Comparison of ENCODE assay signal across 26 mouse cellular contexts in the genomic region with DNA sequence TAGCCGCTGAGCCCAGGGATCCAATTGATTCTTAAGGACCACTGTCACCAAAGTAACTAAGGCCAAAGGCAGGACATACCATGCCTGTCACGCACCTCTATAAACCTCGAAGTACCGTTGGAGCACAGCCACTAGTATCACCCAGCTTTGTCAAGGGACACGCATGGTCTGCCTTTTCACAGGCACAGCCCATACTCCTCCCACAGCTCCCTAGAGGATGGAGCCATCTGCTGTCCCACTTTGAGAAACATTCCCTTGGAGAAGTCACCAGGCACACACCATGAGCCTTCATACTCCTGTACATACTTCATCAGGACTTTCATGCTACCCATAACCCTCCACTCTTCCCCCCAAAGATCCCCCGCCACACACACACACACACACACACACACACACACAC. TPM values are rescaled to one million over a fixed set of nuclear protein-coding genes. Genes with fewer than 3 reads are reported as not detected.
DNase-seq lines count a peak whose midpoint lies in the region; ATAC-seq and TF ChIP-seq lines count a peak whose summit lies in the region.
"Had no signal": no experiment of that assay in that cellular context is flagged by ENCODE, and none has a peak within 500 bp of the region (broad histone marks: within the 10 kb centered on the region; RNA-seq: fewer than 3 reads in every experiment).

No protein-coding gene starts in this region.

- no peak overlapping the region for H3K4me3 ChIP-seq in left cerebral cortex, adult 2 months
- H3K4me3 ChIP-seq: embryonic facial prominence, embryonic 13.5 days; forebrain, embryonic 10.5 days; intestine, embryonic 15.5 days; limb, embryonic 13.5 days; liver, embryonic 12.5 days had no signal

- H3K27ac ChIP-seq in left cerebral cortex, adult 2 months = no peak overlapping the region
- H3K27ac ChIP-seq: embryonic facial prominence, embryonic 13.5 days; forebrain, embryonic 10.5 days; intestine, embryonic 15.5 days; kidney, postnatal 0 days; limb, embryonic 13.5 days; liver, embryonic 12.5 days had no signal

- DNase-seq in frontal cortex, postnatal 25 days (ENCODE audit: low spot score in 2 of 2) = no peak
- DNase-seq in left cerebral cortex, adult 2 months (ENCODE audit: extremely low spot score in 1 of 2, low spot score in 2 of 2) = peak; percentile 7 to 16
- no peak for DNase-seq in left cerebral cortex, postnatal 10 days (ENCODE audit: extremely low spot score in 1 of 2, low spot score in 2 of 2)
- DNase-seq in brain, adult 2 months (ENCODE audit: low read depth, low spot score) = peak; percentile 59
- peak; percentile 4 for DNase-seq in right cerebral cortex, postnatal 25 days
- DNase-seq in c-Kit-positive CD71-positive TER-119-positive erythroid progenitor cells, embryonic 14.5 days (ENCODE audit: low spot score) = no peak
- DNase-seq: adrenal gland, postnatal 14 days; cerebellum, adult 18-20 months; cerebellum, postnatal 10 days; forebrain, postnatal 0 days; gastrocnemius, postnatal 10 days; heart, postnatal 14 days; kidney, adult 8-10 months; kidney, postnatal 4 days; lung, postnatal 36 days; spleen, adult 18-20 months had no signal

- TF ChIP-seq CTCF in left cerebral cortex, adult 2 months (IDR thresholded peaks at IDR 0.05) = no peak

- intact Hi-C loops in left cerebral cortex, adult 2 months (cut with DNase I) = no loop called here
- intact Hi-C loops in left cerebral cortex, postnatal 10 days (cut with DNase I) = no loop called here

- peak; percentile 85 for ATAC-seq in frontal cortex, adult (ENCODE audit: low TSS enrichment)
- ATAC-seq: forebrain, postnatal 0 days; hindbrain, embryonic 16.5 days; intestine, embryonic 15.5 days; liver, embryonic 12.5 days; liver, postnatal 0 days; midbrain, embryonic 16.5 days had no signal

RNA-seq across cellular contexts. Expression of a gene that starts 12.9 kb away (rescaled TPM):
- 10 to 100 TPM; 51.3 to 52.0 TPM for total RNA-seq in left cerebral cortex, adult 2 months (2021)
- total RNA-seq in left cerebral cortex, postnatal 10 days (2021) = 10 to 100 TPM; 52.4 to 60.4 TPM

RNA-seq across cellular contexts. Expression of a gene that starts 13.0 kb away (rescaled TPM):
- total RNA-seq in left cerebral cortex, adult 2 months (2021) = 10 to 100 TPM in 1 of 2 experiments, 1 to 10 TPM in 1; 9.4 to 11.0 TPM
- total RNA-seq in left cerebral cortex, postnatal 10 days (2021) = 10 to 100 TPM; 11.2 to 12.2 TPM

RNA-seq across cellular contexts. Expression of a gene that starts 52.3 kb away (rescaled TPM):
- total RNA-seq in left cerebral cortex, adult 2 months (2021) = 10 to 100 TPM; 20.6 to 27.8 TPM
- 10 to 100 TPM; 31.3 to 32.5 TPM for total RNA-seq in left cerebral cortex, postnatal 10 days (2021)

Comparison
In these comparisons a context has a peak if more than half of its experiments do, and no peak if none do; other contexts are left out.
1. DNase-seq: peak in left cerebral cortex, adult 2 months (2 of 2), brain, adult 2 months (single experiment) and right cerebral cortex, postnatal 25 days (single experiment); none in frontal cortex, postnatal 25 days (0 of 2), left cerebral cortex, postnatal 10 days (0 of 2) and c-Kit-positive CD71-positive TER-119-positive erythroid progenitor cells, embryonic 14.5 days (single experiment).